Mouse (Mus musculus) hindbrain, embryonic 13.5 days (tissue): ENCODE data around the gene Mettl9. TPM values are rescaled to one million over a fixed set of nuclear protein-coding genes. Genes with fewer than 3 reads are reported as not detected.

ENCODE experiments used
- ATAC-seq: fragments of 200-750 bp; cut with Nextera tagmentation; 2 replicates; pipeline ENCODE4 v1.8.0; 2017; ENCODE audit warnings: moderate TSS enrichment; ENCODE audit not compliant: low FRiP score
- H3K27ac ChIP-seq: fragments of 300-500 bp; sonication (generic); 2 replicates; pipeline ENCODE4 v1.5.1; 2015; ENCODE audit warnings: inconsistent platforms, mild to moderate bottlenecking, moderate library complexity
- H3K27me3 ChIP-seq: fragments of 300-500 bp; sonication (generic); 2 replicates; pipeline ENCODE4 v1.6.1; 2015; ENCODE audit warnings: mild to moderate bottlenecking, inconsistent platforms
- H3K36me3 ChIP-seq: fragments of 300-500 bp; sonication (generic); 2 replicates; pipeline ENCODE4 v1.6.1; 2015; ENCODE audit warnings: mild to moderate bottlenecking, inconsistent platforms
- H3K4me1 ChIP-seq: fragments of 300-500 bp; sonication (generic); replicated peaks from 2 replicates; pipeline ENCODE4 v1.6.1; 2015; ENCODE audit warnings: inconsistent platforms
- H3K4me2 ChIP-seq: fragments of 300-500 bp; sonication (generic); 2 replicates; pipeline ENCODE4 v1.6.1; 2015; ENCODE audit warnings: inconsistent platforms, mild to moderate bottlenecking, moderate library complexity
- H3K4me3 ChIP-seq: fragments of 300-500 bp; sonication (generic); 2 replicates; pipeline ENCODE4 v1.5.1; 2015; ENCODE audit warnings: mild to moderate bottlenecking, inconsistent platforms
- H3K9ac ChIP-seq: fragments of 300-500 bp; sonication (generic); 2 replicates; pipeline ENCODE4 v1.6.1; 2015; ENCODE audit warnings: mild to moderate bottlenecking, inconsistent platforms
- H3K9me3 ChIP-seq: fragments of 300-500 bp; sonication (generic); 2 replicates; pipeline ENCODE4 v1.6.1; 2016; ENCODE audit warnings: inconsistent platforms
- WGBS: fragments of 180-500 bp; shearing (Covaris S2); methylation state at CpG from one replicate; pipeline ENCODE4 v1.1.7; 2015; 5-methylcytosine and 5-hydroxymethylcytosine counted together
- polyA plus RNA-seq: library from polyadenylated mRNA; unstranded; fragments of >200 nt; fragmentation: Nextera tagmentation; extraction: Ambion mirVana; gene quantifications from 2 replicates; pipeline ENCODE4 v1.2.1, GENCODE M21; 2015

Mettl9 gene
- 202 and 207 TPM in 2 replicates for polyA plus RNA-seq

- WGBS: 2% methylated on average over 40 of the region's 43 CpGs
- Histone ChIP-seq H3K4me2 (peak within 1 kb of the TSS; percentile 81), H3K9me3 (no peaks in the 10 kb centered on the region), H3K4me1 (peaks cover 27% of the 10 kb centered on the region), H3K27me3 (peaks cover 25% of the 10 kb centered on the region), H3K9ac (peak within 1 kb of the TSS; percentile 99), H3K36me3 (no peaks in the 10 kb centered on the region), H3K4me3 (peak within 1 kb of the TSS; percentile 95), H3K27ac (peak within 1 kb of the TSS; percentile 99)
- ATAC-seq: peak; percentile 97
Measured at GRCm38 (mm10) chr7:121033856-121034652, at the start of gene Mettl9. Gene Mettl9 (plus strand): TSS chr7:121034445.

- Histone ChIP-seq H3K27me3 (no peaks in the 10 kb centered on the region), H3K9me3 (no peaks in the 10 kb centered on the region), H3K27ac (no peak overlapping the region), H3K4me1 (no peaks in the 10 kb centered on the region), H3K9ac (no peak overlapping the region), H3K4me2 (no peak overlapping the region), H3K4me3 (no peak overlapping the region), H3K36me3 (no peaks in the 10 kb centered on the region)
- ATAC-seq: no peak
- 64% methylated on average over 8 of the region's 8 CpGs for WGBS
Measured at GRCm38 (mm10) chr7:120991191-120991590, 43.1 kb upstream of the Mettl9 start.

- Histone ChIP-seq H3K36me3 (no peaks in the 10 kb centered on the region), H3K4me2 (no peak overlapping the region), H3K9me3 (no peaks in the 10 kb centered on the region), H3K4me3 (no peak overlapping the region), H3K27ac (no peak overlapping the region), H3K9ac (no peak overlapping the region), H3K27me3 (no peaks in the 10 kb centered on the region), H3K4me1 (no peaks in the 10 kb centered on the region)
- no peak for ATAC-seq
- WGBS: 72% methylated on average over 2 of the region's 2 CpGs
Measured at GRCm38 (mm10) chr7:120999021-120999530, 35.2 kb upstream of the Mettl9 start.

GRCm38 (mm10) chr7:121000065-121000822 lies 34.0 kb upstream of the Mettl9 start:
- no peaks in the 10 kb centered on the region for H3K27me3 ChIP-seq
- H3K4me3 ChIP-seq: no peak overlapping the region
- no peaks in the 10 kb centered on the region for H3K9me3 ChIP-seq
- H3K4me1 ChIP-seq: no peaks in the 10 kb centered on the region
- WGBS: 81% methylated on average over 3 of the region's 3 CpGs
- no peak for ATAC-seq
- no peak overlapping the region for H3K4me2 ChIP-seq
- H3K9ac ChIP-seq: no peak overlapping the region
- no peak overlapping the region for H3K27ac ChIP-seq
- no peaks in the 10 kb centered on the region for H3K36me3 ChIP-seq

GRCm38 (mm10) chr7:121001879-121002278 lies 32.4 kb upstream of the Mettl9 start:
- Histone ChIP-seq H3K9me3 (no peaks in the 10 kb centered on the region), H3K9ac (no peak overlapping the region), H3K36me3 (no peaks in the 10 kb centered on the region), H3K4me3 (no peak overlapping the region), H3K27me3 (no peaks in the 10 kb centered on the region), H3K27ac (no peak overlapping the region), H3K4me2 (no peak overlapping the region), H3K4me1 (no peaks in the 10 kb centered on the region)
- whole genome bisulfite sequencing: 93% methylated on average over 3 of the region's 3 CpGs
- ATAC-seq: no peak

- Histone ChIP-seq H3K27ac (no peak overlapping the region), H3K9me3 (no peaks in the 10 kb centered on the region), H3K27me3 (no peaks in the 10 kb centered on the region), H3K36me3 (no peaks in the 10 kb centered on the region), H3K4me2 (no peak overlapping the region), H3K9ac (no peak overlapping the region), H3K4me3 (no peak overlapping the region), H3K4me1 (no peaks in the 10 kb centered on the region)
- 97% methylated on average over 5 of the region's 5 CpGs for WGBS
- ATAC-seq: no peak
Measured at GRCm38 (mm10) chr7:121002407-121002928, 31.8 kb upstream of the Mettl9 start.

- no peak for ATAC-seq
- Histone ChIP-seq H3K36me3 (no peaks in the 10 kb centered on the region), H3K4me2 (no peak overlapping the region), H3K4me3 (no peak overlapping the region), H3K9ac (no peak overlapping the region), H3K27me3 (no peaks in the 10 kb centered on the region), H3K9me3 (no peaks in the 10 kb centered on the region), H3K27ac (no peak overlapping the region), H3K4me1 (no peaks in the 10 kb centered on the region)
- 75% methylated on average over 4 of the region's 4 CpGs for WGBS
Measured at GRCm38 (mm10) chr7:121003793-121004418, 30.3 kb upstream of the Mettl9 start.

- Histone ChIP-seq H3K9ac (no peak overlapping the region), H3K4me2 (no peak overlapping the region), H3K36me3 (no peaks in the 10 kb centered on the region), H3K9me3 (no peaks in the 10 kb centered on the region), H3K4me1 (0 out of 2 replicates have a peak, but pooled peaks cover 4% of the 10 kb centered on the region), H3K27ac (no peak overlapping the region), H3K4me3 (no peak overlapping the region), H3K27me3 (no peaks in the 10 kb centered on the region)
- no peak for ATAC-seq
- WGBS: 68% methylated on average over 10 of the region's 10 CpGs
Measured at GRCm38 (mm10) chr7:121011794-121012689, 22.2 kb upstream of the Mettl9 start.

- Histone ChIP-seq H3K27me3 (no peaks in the 10 kb centered on the region), H3K9me3 (no peaks in the 10 kb centered on the region), H3K4me1 (0 out of 2 replicates have a peak, but pooled peaks cover 4% of the 10 kb centered on the region), H3K4me3 (no peak overlapping the region), H3K36me3 (no peaks in the 10 kb centered on the region), H3K9ac (no peak overlapping the region), H3K4me2 (no peak overlapping the region), H3K27ac (no peak overlapping the region)
- ATAC-seq: no peak
- WGBS: 90% methylated on average over 10 of the region's 10 CpGs
Measured at GRCm38 (mm10) chr7:121014486-121014885, 19.8 kb upstream of the Mettl9 start.

- H3K27ac ChIP-seq: no peak overlapping the region
- no peaks in the 10 kb centered on the region for H3K27me3 ChIP-seq
- no peak overlapping the region for H3K4me3 ChIP-seq
- H3K9ac ChIP-seq: no peak overlapping the region
- 87% methylated on average over 3 of the region's 3 CpGs for WGBS
- no peak for ATAC-seq
- H3K4me1 ChIP-seq: no peaks in the 10 kb centered on the region
- H3K36me3 ChIP-seq: no peaks in the 10 kb centered on the region
- H3K9me3 ChIP-seq: no peaks in the 10 kb centered on the region
- no peak overlapping the region for H3K4me2 ChIP-seq
Measured at GRCm38 (mm10) chr7:121018778-121019177, 15.5 kb upstream of the Mettl9 start.

- Histone ChIP-seq H3K27me3 (no peaks in the 10 kb centered on the region), H3K9ac (no peak overlapping the region), H3K4me2 (no peak overlapping the region), H3K27ac (no peak overlapping the region), H3K4me3 (no peak overlapping the region), H3K36me3 (no peaks in the 10 kb centered on the region), H3K4me1 (no peaks in the 10 kb centered on the region), H3K9me3 (no peaks in the 10 kb centered on the region)
- no peak for ATAC-seq
- 36% methylated on average over 8 of the region's 8 CpGs for WGBS
Measured at GRCm38 (mm10) chr7:121020277-121020676, 14.0 kb upstream of the Mettl9 start.
